Mouse (Mus musculus) lung, postnatal 0 days (tissue): ENCODE measurements around the gene Gnai3.

ENCODE experiments used
- CTCF ChIP-seq: IDR thresholded peaks from 2 replicates; pipeline ENCODE4 v1.5.1; 2016; ENCODE audit warnings: antibody characterized with exemption, mild to moderate bottlenecking
- EP300 ChIP-seq: IDR thresholded peaks from 2 replicates; pipeline ENCODE4 v1.6.1; 2016; ENCODE audit warnings: antibody characterized with exemption, mild to moderate bottlenecking, control low read depth

DNA sequence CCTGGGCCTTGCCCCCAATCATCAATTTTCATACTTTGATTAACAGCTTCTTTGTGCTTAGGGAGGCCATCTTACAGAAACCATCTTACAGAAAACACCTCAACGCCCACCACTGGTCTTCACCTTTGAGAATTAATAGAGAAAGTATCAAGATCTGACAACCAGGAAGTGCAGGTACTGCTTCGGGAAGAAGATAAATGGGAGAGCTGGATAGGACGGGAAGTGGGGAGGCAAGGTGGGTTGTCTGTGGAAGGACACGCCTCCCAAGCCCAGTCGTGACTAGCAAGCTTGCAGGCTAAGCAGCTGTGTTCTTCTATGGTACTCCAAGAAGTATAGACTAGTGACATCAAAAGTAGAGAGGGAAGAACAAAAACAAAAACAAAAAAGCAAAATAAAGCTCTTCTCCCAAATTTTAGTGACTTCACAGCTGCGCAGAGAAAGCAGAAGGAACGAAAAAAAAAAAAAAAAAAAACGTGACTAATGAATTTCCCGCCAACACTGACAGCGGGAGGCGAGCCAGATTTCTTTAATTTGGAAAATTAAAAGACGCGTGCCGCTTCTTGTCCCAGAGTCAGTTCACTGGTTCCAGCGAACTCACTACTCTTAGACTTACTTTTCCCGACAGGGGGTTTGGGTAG, 39.6 kb upstream of the Gnai3 start:
- no peak for TF ChIP-seq CTCF
- no peak for TF ChIP-seq EP300
